Mouse (Mus musculus): ENCODE data around the gene Stk32c.

The Stk32c gene

GRCm38 (mm10) chr7:139212754-139213745 is at the start of gene Stk32c, which contains the start of gene Lrrc27:
TSS of gene Stk32c (minus strand) at chr7:139213307.
TSS of gene Lrrc27 (plus strand) at chr7:139212988.
- in situ Hi-C loops (cut with MboI, MseI), result loop anchor here (25.0 kb wide), 1 partner anchor 1776 kb away; the partner anchor contains the start of gene Glrx3

- in situ Hi-C loops (cut with MboI, MseI), result no loop called here
Observed at GRCm38 (mm10) chr7:139257752-139258542, 44.8 kb upstream of the Stk32c start.

GRCm38 (mm10) chr7:139254626-139255025 is 41.5 kb upstream of the Stk32c start:
- in situ Hi-C loops (cut with MboI, MseI), result no loop called here

- in situ Hi-C loops (cut with MboI, MseI), result no loop called here
Observed at GRCm38 (mm10) chr7:139253462-139253861, 40.4 kb upstream of the Stk32c start.

- in situ Hi-C loops (cut with MboI, MseI), result no loop called here
Observed at GRCm38 (mm10) chr7:139252986-139253385, 39.9 kb upstream of the Stk32c start.

GRCm38 (mm10) chr7:139252566-139252965 is 39.5 kb upstream of the Stk32c start:
- in situ Hi-C loops (cut with MboI, MseI), result no loop called here

GRCm38 (mm10) chr7:139251881-139252301 is 38.8 kb upstream of the Stk32c start:
- in situ Hi-C loops (cut with MboI, MseI), result no loop called here

GRCm38 (mm10) chr7:139249406-139250210 is 36.5 kb upstream of the Stk32c start:
- in situ Hi-C loops (cut with MboI, MseI), result no loop called here

GRCm38 (mm10) chr7:139248615-139249405 is 35.7 kb upstream of the Stk32c start:
- in situ Hi-C loops (cut with MboI, MseI), result no loop called here

GRCm38 (mm10) chr7:139247881-139248614 is 34.9 kb upstream of the Stk32c start, which contains the start of gene Pwwp2b:
TSS of gene Pwwp2b (plus strand) at chr7:139248482.
- in situ Hi-C loops (cut with MboI, MseI), result no loop called here

- in situ Hi-C loops (cut with MboI, MseI), result no loop called here
Observed at GRCm38 (mm10) chr7:139246931-139247880, 34.1 kb upstream of the Stk32c start.

GRCm38 (mm10) chr7:139246086-139246485 is 33.0 kb upstream of the Stk32c start:
- in situ Hi-C loops (cut with MboI, MseI), result no loop called here

- in situ Hi-C loops (cut with MboI, MseI), result no loop called here
Observed at GRCm38 (mm10) chr7:139239432-139239831, 26.3 kb upstream of the Stk32c start.

GRCm38 (mm10) chr7:139235651-139236358 is 22.7 kb upstream of the Stk32c start:
- in situ Hi-C loops (cut with MboI, MseI), result no loop called here

GRCm38 (mm10) chr7:139234426-139235188 is 21.5 kb upstream of the Stk32c start:
- in situ Hi-C loops (cut with MboI, MseI), result no loop called here

GRCm38 (mm10) chr7:139233714-139234113 is 20.6 kb upstream of the Stk32c start:
- in situ Hi-C loops (cut with MboI, MseI), result no loop called here

GRCm38 (mm10) chr7:139230241-139230640 is 17.1 kb upstream of the Stk32c start:
- in situ Hi-C loops (cut with MboI, MseI), result no loop called here
